Mouse (Mus musculus) CD4-positive helper T cell, adult 2 months (primary cell): ENCODE data around the gene Acadvl.

Experiments used
- DNase-seq: peaks from one replicate; pipeline ENCODE4 v3.0.0-alpha.2; 2012; ENCODE audit warnings: low read depth, missing footprints, low spot score

Acadvl gene

DNA sequence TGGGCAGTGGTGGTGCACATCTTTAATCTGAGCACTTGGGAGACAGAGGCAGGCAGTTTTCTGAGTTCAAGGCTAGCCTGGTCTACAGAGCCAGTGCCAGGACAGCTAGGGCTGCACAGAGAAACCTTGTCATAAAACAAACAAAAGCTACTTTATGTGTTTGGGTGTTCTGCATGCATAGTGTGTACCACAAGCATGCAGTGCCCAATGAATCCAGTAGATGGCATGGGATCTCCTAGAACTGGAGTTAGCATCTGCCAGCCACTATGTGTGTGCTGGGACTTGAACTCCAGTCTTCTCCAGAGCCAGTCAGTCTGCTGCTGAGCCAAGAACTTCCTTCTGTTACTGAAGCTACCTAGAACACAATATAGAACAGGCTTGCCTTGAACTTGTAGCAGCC, 13.3 kb downstream of the Acadvl start:
- DNase-seq: peak; percentile 76

DNA sequence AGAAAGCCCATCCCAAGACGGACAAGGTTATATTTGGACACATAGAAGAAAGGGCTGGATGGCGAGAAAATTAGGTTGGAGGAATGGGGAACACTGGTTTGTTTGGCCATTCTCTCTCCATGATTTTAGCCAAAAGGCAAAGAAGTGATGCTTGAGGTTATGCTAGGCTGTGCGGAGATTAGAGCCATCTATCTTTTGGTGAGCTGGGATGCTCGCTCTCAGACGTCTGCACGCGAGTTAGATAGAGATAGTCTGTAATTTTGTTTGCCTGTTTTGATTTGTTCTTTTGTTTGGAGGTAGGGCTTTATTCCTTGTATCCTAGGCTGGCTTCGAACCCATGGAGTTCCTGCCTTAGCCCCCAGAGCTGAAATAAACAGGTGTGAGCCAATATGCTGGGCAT, 14.1 kb downstream of the Acadvl start:
- DNase-seq: no peak

DNA sequence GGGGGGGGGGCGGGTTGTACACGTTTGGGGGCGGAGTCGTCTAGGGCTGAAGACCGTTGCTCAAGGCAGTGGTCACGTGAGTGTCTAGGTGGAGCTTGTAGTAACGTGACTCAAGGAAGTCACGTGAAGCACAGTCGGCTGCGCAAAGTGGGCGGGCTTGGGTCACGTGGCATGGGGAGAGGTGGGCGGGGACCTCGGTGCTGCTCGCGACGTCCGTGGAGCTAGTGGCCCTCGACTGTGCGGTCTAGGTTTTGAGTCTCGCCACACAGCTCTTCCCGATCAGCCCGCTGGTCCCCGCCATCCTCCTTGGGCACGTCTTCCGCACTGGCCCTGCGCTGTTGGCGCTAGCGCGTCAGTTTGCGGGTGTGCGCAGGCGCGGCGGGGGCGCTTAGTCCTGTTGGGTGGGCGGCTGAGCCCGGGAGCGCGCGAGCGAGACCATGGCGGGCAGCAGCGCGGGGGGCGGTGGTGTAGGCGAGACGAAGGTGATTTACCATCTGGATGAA, 14.8 kb downstream of the Acadvl start, which contains the start of gene Dvl2:
Dvl2 (plus strand) TSS at position 200 of the 503 bp plus-strand sequence.
- peak; percentile 98 for DNase-seq

GRCm38 (mm10) chr11:69999666-70000065, 15.5 kb downstream of the Acadvl start:
- DNase-seq: peak; percentile 49

- DNase-seq: no peak
Measured at GRCm38 (mm10) chr11:69998567-69999491, 16.4 kb downstream of the Acadvl start.

DNA sequence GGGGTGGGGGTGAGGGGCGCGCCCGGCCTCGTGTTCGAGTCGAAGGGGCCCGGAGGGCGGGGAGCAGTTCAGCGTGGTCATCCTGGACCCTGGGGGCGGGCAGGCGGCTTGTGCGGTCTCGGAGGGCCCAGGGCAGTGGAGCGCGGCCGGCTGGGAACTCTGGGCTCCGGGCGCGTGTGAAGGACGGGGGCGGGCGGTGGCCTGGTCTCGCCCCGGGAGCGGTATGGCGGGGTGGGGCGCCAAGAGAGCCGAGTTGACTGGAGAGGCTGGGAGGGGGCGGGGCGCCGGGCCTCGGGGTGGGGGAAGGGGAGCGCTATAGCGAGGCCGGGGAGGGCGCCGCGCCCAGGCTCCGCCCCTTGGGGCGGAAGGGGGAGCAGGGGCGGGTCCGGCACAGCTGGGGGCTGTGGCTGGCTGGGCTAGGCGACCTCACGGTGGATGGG, 18.1 kb downstream of the Acadvl start:
- DNase-seq: peak; percentile 88

DNA sequence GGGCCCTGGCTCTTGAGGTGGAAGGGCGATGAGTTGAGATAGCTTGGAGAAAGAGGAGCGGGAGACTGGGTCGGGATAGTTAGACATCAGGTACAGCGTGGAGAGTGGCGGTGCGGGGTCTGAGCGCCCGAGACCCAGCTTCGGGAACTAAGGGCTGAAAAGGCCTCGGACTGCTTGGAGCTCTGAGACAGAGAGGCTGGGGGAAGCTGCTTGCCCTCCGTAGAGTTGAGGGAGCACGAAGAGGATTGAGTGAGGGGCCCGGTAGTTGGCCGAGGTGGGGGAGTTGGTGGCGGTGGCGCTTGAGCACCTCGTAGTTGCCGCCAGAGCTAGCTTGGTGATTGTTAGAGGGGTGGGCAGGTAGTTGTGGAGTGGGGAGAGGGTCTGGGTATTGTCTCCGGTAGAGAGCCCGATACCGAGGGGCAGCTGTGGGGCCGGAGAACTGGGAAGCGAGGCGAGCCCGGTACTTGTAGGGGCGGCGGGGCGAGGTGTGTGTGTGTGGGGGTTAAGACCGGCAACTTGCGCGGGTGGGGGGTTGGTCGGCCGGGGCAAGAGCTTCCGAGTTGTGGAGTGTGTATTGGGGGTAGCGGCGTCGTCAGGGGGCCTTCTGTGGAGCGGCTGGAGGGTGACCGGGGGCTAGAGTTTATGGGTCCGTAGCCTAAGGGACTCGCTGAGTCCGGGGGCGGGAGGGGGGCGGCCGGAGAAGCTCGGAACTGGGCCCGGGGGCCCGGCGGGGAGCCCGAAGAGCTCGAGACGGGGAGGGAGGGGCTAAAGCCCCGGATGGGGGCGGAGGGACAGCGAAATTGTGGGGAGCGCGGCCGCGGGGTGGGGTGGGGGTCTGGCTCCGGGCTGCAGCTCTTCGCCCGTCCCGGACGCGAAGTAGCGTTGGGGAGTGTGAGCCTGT, 18.8 kb downstream of the Acadvl start:
- DNase-seq: peak; percentile 80

GRCm38 (mm10) chr11:69995391-69995960, 19.7 kb downstream of the Acadvl start, which contains the start of gene Phf23:
Phf23 (plus strand) TSS chr11:69995777.
- DNase-seq: peak; percentile 99

DNA sequence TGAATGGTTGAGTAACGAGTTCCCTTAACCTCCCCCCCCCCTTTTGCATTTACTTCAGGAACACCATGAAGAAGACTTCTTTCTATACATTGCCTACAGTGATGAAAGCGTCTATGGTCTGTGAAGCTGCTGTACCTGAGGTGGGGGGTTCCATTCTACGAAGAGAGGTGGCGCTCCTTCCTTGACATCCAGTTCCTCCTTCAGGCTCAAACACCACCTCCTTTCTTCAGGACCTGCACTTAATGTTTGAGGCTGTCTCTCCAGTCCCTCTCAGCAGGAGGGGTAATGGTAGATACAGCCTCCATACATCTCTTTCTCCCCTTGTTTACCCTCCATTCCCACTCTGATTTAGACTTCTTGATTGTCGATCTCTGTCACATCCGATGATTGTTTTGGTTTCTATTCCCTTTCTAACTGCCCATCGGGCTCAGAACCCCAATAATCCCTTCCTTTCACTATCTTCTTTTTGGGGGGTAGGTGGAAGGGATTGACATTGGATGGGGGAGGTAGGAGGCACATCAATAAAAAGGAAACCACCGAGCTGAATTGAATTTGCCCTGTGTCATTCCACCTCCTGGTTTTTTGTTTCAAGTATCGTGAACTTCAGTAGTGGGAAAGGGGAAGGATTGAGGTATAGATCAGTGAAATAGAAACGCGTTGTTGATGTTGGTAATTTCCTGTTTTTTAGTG, 20.7 kb downstream of the Acadvl start:
- no peak for DNase-seq

GRCm38 (mm10) chr11:69992932-69993331, 22.3 kb downstream of the Acadvl start:
- no peak for DNase-seq

DNA sequence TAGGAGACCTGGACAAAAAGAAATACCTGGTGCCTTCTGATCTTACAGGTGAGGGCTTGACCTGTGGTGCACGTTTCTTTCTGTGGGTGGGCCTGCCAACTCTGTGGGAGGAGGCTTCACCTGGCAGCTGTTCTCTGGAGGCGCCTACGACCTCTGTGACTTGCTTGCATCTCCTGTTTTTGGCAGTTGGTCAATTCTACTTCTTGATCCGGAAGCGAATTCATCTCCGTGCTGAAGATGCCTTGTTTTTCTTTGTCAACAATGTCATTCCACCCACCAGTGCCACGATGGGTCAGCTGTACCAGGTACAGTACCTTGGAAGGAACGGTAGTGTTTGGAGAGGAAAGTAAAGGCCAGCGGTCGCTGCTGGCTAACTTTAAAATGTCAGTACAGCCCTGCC, 22.8 kb downstream of the Acadvl start:
- no peak for DNase-seq

DNA sequence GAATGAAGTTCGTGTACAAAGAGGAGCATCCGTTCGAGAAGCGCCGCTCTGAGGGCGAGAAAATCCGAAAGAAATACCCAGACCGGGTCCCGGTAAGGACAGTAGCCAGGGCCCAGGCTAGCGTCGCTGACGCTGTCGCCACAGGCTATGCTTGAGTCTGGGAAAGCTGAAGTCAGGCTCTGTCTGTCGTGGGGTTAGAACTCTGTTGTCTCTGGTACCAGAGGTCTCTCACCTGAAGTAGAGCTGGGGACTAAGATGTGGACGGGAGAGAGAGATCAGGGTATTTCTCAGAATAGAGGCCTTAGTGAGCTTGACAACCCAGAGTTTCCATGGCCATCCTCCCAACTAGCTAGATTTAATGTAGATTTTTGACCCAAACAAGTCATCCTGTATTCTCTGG, 23.5 kb downstream of the Acadvl start:
- no peak for DNase-seq

DNA sequence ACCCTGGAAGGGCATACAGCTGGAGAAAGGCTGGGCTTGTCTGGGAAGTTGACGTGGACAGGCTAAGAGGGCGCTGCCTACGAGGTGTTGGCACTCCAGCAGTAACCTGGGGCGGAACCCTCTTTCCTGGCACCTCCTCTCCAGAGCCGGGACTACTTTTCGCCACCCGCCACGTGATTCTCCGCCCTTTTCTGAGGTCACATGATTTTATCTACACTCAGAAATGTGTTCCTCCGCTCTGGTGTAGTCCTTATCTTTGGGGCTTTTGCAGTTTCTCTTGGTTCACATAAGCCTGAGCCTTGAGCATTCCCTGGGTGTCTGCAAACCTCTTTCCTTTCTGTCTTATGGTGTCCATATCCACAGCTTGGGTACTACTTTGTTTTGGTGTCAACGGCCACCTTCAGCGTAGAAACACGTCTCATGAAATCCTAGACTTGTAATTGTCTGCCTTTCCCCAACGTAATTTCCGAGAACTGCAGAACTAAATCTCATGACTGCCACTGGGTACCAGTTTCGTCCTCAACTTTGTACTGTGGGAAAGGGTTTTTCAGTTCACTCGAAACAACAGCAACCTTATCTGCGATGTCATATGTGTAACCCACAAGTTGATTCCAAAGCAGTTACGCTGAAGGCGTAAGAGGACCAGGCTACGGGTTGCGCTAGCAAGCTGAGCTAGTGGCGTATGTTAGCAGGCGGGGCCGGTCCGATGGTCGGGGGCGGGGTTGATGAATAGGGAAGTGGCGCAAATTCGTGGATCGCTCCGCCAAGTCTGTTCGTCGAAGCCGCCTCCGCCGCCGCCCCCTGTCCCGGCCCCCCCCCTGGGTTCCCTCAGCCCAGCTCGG, 24.1 kb downstream of the Acadvl start, which contains the start of gene Gabarap:
Gabarap (plus strand) TSS at position 294 of the 842 bp plus-strand sequence.
- peak; percentile 98 for DNase-seq

DNA sequence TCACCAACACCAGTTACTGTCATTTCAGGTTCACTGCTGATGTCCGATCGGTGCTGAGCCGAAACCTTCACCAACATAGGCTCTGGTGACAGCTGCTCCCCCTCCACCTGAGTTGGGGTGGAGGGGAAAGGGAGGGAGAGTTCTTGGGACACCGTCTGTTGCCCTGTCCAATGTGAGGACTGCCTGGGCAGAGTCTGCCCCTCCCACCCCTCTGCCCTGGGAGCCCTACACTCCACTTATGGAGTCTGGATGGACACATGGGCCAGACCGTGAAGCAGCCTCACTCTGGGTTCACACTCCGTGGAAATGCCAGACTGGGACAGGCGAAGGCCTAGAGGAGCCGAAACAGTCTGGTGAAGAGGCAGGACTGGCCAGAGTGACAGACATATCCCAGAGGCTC, 25.3 kb downstream of the Acadvl start:
- no peak for DNase-seq

GRCm38 (mm10) chr11:69984431-69984830, 30.8 kb downstream of the Acadvl start:
- DNase-seq: no peak

GRCm38 (mm10) chr11:69983377-69983776, 31.8 kb downstream of the Acadvl start:
- DNase-seq: no peak

- DNase-seq: no peak
Measured at GRCm38 (mm10) chr11:69982877-69983276, 32.3 kb downstream of the Acadvl start.

DNA sequence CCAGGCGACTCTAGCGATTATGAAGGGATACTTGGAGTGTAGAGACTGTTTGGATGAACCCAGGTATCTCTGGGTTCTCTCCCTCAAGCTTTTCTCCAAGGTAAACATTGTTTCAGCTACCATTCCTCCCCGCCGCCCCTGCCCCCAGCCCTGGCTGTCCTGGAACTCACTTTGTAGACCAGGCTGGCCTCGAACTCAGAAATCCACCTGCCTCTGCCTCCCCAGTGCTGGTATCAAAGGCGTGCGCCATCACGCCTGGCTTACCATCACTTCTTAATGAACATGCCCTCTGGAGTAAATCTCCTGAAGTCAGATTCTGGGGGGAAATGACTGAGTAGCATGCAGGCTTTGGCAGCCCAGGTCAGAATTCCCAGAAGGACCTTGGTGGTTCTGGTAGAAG, 33.0 kb downstream of the Acadvl start, which contains the start of gene Elp5:
Elp5 (minus strand) TSS at position 293 of the 400 bp plus-strand sequence.
- no peak for DNase-seq

GRCm38 (mm10) chr11:69981141-69981762, 34.0 kb downstream of the Acadvl start, which contains the start of gene Ctdnep1:
Ctdnep1 (plus strand) TSS chr11:69981156.
- peak; percentile 76 for DNase-seq
